Mouse (Mus musculus) stomach, postnatal 0 days (tissue): ENCODE measurements around the gene Fads2. TPM values are rescaled to one million over a fixed set of nuclear protein-coding genes. Genes with fewer than 3 reads are reported as not detected.

Experiments used
- ATAC-seq: fragments of 200-750 bp; cut with Nextera tagmentation; 2 replicates; pipeline ENCODE4 v1.8.0; 2017; ENCODE audit not compliant: low FRiP score, low TSS enrichment
- DNase-seq: peaks from one replicate; pipeline ENCODE4 v3.0.0-alpha.2; 2016; ENCODE audit warnings: low spot score
- H3K27ac ChIP-seq: fragments of 300-500 bp; sonication (generic); replicated peaks from 2 replicates; pipeline ENCODE4 v1.5.1; 2014; ENCODE audit warnings: mild to moderate bottlenecking, control low read depth
- H3K27me3 ChIP-seq: fragments of 300-500 bp; sonication (generic); 2 replicates; pipeline ENCODE4 v1.6.1; 2014; ENCODE audit warnings: low read length; ENCODE audit not compliant: control insufficient read depth, insufficient read depth
- H3K36me3 ChIP-seq: fragments of 300-500 bp; sonication (generic); 2 replicates; pipeline ENCODE4 v1.6.1; 2014; ENCODE audit warnings: low read length, mixed read lengths; ENCODE audit not compliant: control insufficient read depth, insufficient read depth
- H3K4me1 ChIP-seq: fragments of 300-500 bp; sonication (generic); replicated peaks from 2 replicates; pipeline ENCODE4 v1.6.1; 2014; ENCODE audit warnings: antibody characterized with exemption; ENCODE audit not compliant: control insufficient read depth, insufficient read depth
- H3K4me2 ChIP-seq: fragments of 300-500 bp; sonication (generic); replicated peaks from 2 replicates; pipeline ENCODE4 v1.6.1; 2014; ENCODE audit warnings: low read depth, mild to moderate bottlenecking, control low read depth, moderate library complexity
- H3K4me3 ChIP-seq: fragments of 300-500 bp; sonication (generic); 2 replicates; pipeline ENCODE4 v1.5.1; 2014; ENCODE audit warnings: low read depth, low read length, control low read depth
- H3K9ac ChIP-seq: fragments of 300-500 bp; sonication (generic); 2 replicates; pipeline ENCODE4 v1.6.1; 2014; ENCODE audit warnings: mild to moderate bottlenecking, low read length, control low read depth, mixed read lengths
- H3K9me3 ChIP-seq: fragments of 300-500 bp; sonication (generic); 2 replicates; pipeline ENCODE4 v1.6.1; 2016; ENCODE audit warnings: low read length; ENCODE audit not compliant: control insufficient read depth
- CTCF ChIP-seq: IDR thresholded peaks from 2 replicates; pipeline ENCODE4 v1.5.1; 2016; ENCODE audit warnings: antibody characterized with exemption, low read depth, mild to moderate bottlenecking, moderate library complexity
- EP300 ChIP-seq: optimal IDR thresholded peaks from 2 replicates; pipeline ENCODE3; 2016; ENCODE audit warnings: antibody characterized with exemption
- WGBS: fragments of 180-500 bp; shearing (Covaris S2); extraction: QIAGEN DNeasy Blood & Tissue Kit; methylation state at CpG from one replicate; pipeline ENCODE4 v1.1.7; 2014; 5-methylcytosine and 5-hydroxymethylcytosine counted together
- polyA plus RNA-seq: library from polyadenylated mRNA; unstranded; fragments of >200 nt; fragmentation: Nextera tagmentation; extraction: Ambion mirVana; gene quantifications from 2 replicates; pipeline ENCODE4 v1.2.1, GENCODE M21; 2015

Gene Fads2
- 34.6 and 35.3 TPM in 2 replicates for polyA plus RNA-seq

- no peaks in the 10 kb centered on the region for H3K36me3 ChIP-seq
- peak; percentile 92 for ATAC-seq
- H3K27me3 ChIP-seq, result no peaks in the 10 kb centered on the region
- H3K9me3 ChIP-seq, result no peaks in the 10 kb centered on the region
- TF ChIP-seq CTCF, result peak; percentile 50
- no peak for TF ChIP-seq EP300
- no peaks in the 10 kb centered on the region for H3K4me1 ChIP-seq
- H3K4me3 ChIP-seq, result peak within 1 kb of the TSS; percentile 67
- DNase-seq, result peak; percentile 90
- 0% methylated on average over 53 of the region's 57 CpGs for WGBS
- peak within 1 kb of the TSS; percentile 74 for H3K4me2 ChIP-seq
- H3K9ac ChIP-seq, result peak within 1 kb of the TSS; percentile 69
- H3K27ac ChIP-seq, result peak within 1 kb of the TSS; percentile 88
Measured at GRCm38 (mm10) chr19:10101341-10102053, at the start of gene Fads2. Fads2 (minus strand) TSS chr19:10101746.

- H3K9ac ChIP-seq, result no peak overlapping the region
- H3K9me3 ChIP-seq, result no peaks in the 10 kb centered on the region; the same call in 1 of the 2 replicates
- 58% methylated on average over 3 of the region's 3 CpGs for WGBS
- no peak for DNase-seq
- no peak overlapping the region for H3K27ac ChIP-seq
- ATAC-seq, result no peak
- no peaks in the 10 kb centered on the region for H3K27me3 ChIP-seq
- no peaks in the 10 kb centered on the region for H3K4me1 ChIP-seq
- TF ChIP-seq CTCF (no peak), EP300 (no peak)
- H3K4me2 ChIP-seq, result no peak overlapping the region
- H3K4me3 ChIP-seq, result no peak overlapping the region
- no peaks in the 10 kb centered on the region for H3K36me3 ChIP-seq
Measured at GRCm38 (mm10) chr19:10149189-10149588, 47.6 kb upstream of the Fads2 start.

- H3K27ac ChIP-seq, result 0 out of 2 replicates have a peak overlapping the region, but pooled peaks have one; percentile 45
- H3K4me3 ChIP-seq, result no peak overlapping the region
- H3K9me3 ChIP-seq, result no peaks in the 10 kb centered on the region; the same call in 1 of the 2 replicates
- no peak overlapping the region for H3K9ac ChIP-seq
- H3K4me1 ChIP-seq, result no peaks in the 10 kb centered on the region
- no peak overlapping the region for H3K4me2 ChIP-seq
- 62% methylated on average over 6 of the region's 6 CpGs for WGBS
- no peaks in the 10 kb centered on the region for H3K27me3 ChIP-seq
- TF ChIP-seq EP300, result no peak
- no peak for TF ChIP-seq CTCF
- DNase-seq, result no peak
- peak; percentile 49; the same call in 1 of the 2 replicates for ATAC-seq
- H3K36me3 ChIP-seq, result no peaks in the 10 kb centered on the region
Measured at GRCm38 (mm10) chr19:10148555-10148954, 47.0 kb upstream of the Fads2 start.

- TF ChIP-seq EP300, result no peak
- no peak for TF ChIP-seq CTCF
Measured at GRCm38 (mm10) chr19:10144464-10144863, 42.9 kb upstream of the Fads2 start.

GRCm38 (mm10) chr19:10143667-10144066, 42.1 kb upstream of the Fads2 start:
- no peaks in the 10 kb centered on the region for H3K4me1 ChIP-seq
- no peak for DNase-seq
- TF ChIP-seq EP300 (no peak), CTCF (no peak)
- no peak overlapping the region for H3K9ac ChIP-seq
- no peak overlapping the region for H3K4me2 ChIP-seq
- H3K4me3 ChIP-seq, result no peak overlapping the region
- H3K27me3 ChIP-seq, result no peaks in the 10 kb centered on the region
- no peak overlapping the region for H3K27ac ChIP-seq
- WGBS, result 52% methylated on average over 2 of the region's 2 CpGs
- ATAC-seq, result no peak
- no peaks in the 10 kb centered on the region for H3K36me3 ChIP-seq
- H3K9me3 ChIP-seq, result no peaks in the 10 kb centered on the region

More at GRCm38 (mm10) chr19:10144464-10144863, 42.9 kb upstream of the Fads2 start:
- Histone ChIP-seq H3K36me3 (no peaks in the 10 kb centered on the region), H3K27me3 (no peaks in the 10 kb centered on the region), H3K4me1 (no peaks in the 10 kb centered on the region), H3K4me3 (no peak overlapping the region), H3K4me2 (no peak overlapping the region), H3K9ac (no peak overlapping the region), H3K27ac (no peak overlapping the region), H3K9me3 (no peaks in the 10 kb centered on the region)
- no peak for ATAC-seq
- DNase-seq, result no peak
- WGBS, result 38% methylated on average over 4 of the region's 4 CpGs

- no peaks in the 10 kb centered on the region for H3K36me3 ChIP-seq
- TF ChIP-seq EP300, result no peak
- TF ChIP-seq CTCF, result no peak
- H3K4me3 ChIP-seq, result no peak overlapping the region
- WGBS, result 63% methylated on average over 6 of the region's 6 CpGs
- H3K4me2 ChIP-seq, result no peak overlapping the region
- DNase-seq (no peak), ATAC-seq (no peak)
- no peaks in the 10 kb centered on the region for H3K4me1 ChIP-seq
- H3K9me3 ChIP-seq, result no peaks in the 10 kb centered on the region
- no peak overlapping the region for H3K27ac ChIP-seq
- no peaks in the 10 kb centered on the region for H3K27me3 ChIP-seq
- H3K9ac ChIP-seq, result no peak overlapping the region
Measured at GRCm38 (mm10) chr19:10139736-10140135, 38.2 kb upstream of the Fads2 start.
